Mouse (Mus musculus) C2C12 (cell line): ENCODE data around the gene Sptbn1.

ENCODE experiments used
- CEBPB ChIP-seq: IDR thresholded peaks from one replicate; pipeline ENCODE4 v1.6.1; 2011; ENCODE audit warnings: low read depth, mild to moderate bottlenecking, control low read depth, moderate library complexity
- CTCF ChIP-seq: IDR thresholded peaks from one replicate; pipeline ENCODE4 v1.5.1; 2011; ENCODE audit not compliant: control insufficient read depth, insufficient read depth, insufficient read length
- FOSL1 ChIP-seq: IDR thresholded peaks from one replicate; pipeline ENCODE4 v1.8.0; 2011; ENCODE audit warnings: mild to moderate bottlenecking, low read length; ENCODE audit not compliant: poor library complexity, insufficient read depth, severe bottlenecking
- MAX ChIP-seq: IDR thresholded peaks from one replicate; pipeline ENCODE4 v1.6.1; 2011; ENCODE audit warnings: mild to moderate bottlenecking, control low read depth
- MYOD1 ChIP-seq: IDR thresholded peaks from one replicate; pipeline ENCODE4 v1.6.1; 2011; ENCODE audit warnings: low read depth; ENCODE audit not compliant: control insufficient read depth, insufficient read length
- MYOG ChIP-seq: IDR thresholded peaks from one replicate; pipeline ENCODE4 v1.6.1; 2011; ENCODE audit not compliant: control insufficient read depth, insufficient read length; ENCODE audit errors: extremely low read depth
- USF1 ChIP-seq: IDR thresholded peaks from one replicate; pipeline ENCODE4 v1.6.1; 2011; ENCODE audit warnings: low read depth, mild to moderate bottlenecking, control low read depth, moderate library complexity

- no peak for TF ChIP-seq CTCF
- no peak for TF ChIP-seq MAX
- TF ChIP-seq MYOG, result no peak
- TF ChIP-seq CEBPB, result no peak
- no peak for TF ChIP-seq USF1
- TF ChIP-seq MYOD1, result no peak
- no peak for TF ChIP-seq FOSL1
Observed at GRCm38 (mm10) chr11:30204398-30204797, 63.6 kb downstream of the Sptbn1 start.
